Mouse (Mus musculus) heart, embryonic 14.5 days (tissue): Measurements from ENCODE around the gene Ubl7. TPM values are rescaled to one million over a fixed set of nuclear protein-coding genes. Genes with fewer than 3 reads are reported as not detected.

Experiments
- ATAC-seq: fragments of 200-750 bp; cut with Nextera tagmentation; 2 replicates; pipeline ENCODE4 v1.8.0; 2017; ENCODE audit warnings: low read depth, moderate TSS enrichment; ENCODE audit not compliant: insufficient number of reproducible peaks, insufficient read depth, low FRiP score
- H3K27ac ChIP-seq, 2 experiments: fragments of 200-500 bp in 1 of 2; fragments of 300-500 bp in 1 of 2; sonication (generic) in 1 of 2; replicated peaks in 1 of 2; 2 replicates each; pipeline ENCODE4 v1.5.1; 2012 to 2014; ENCODE audit warnings: low read depth in 2 of 2, low read length in 2 of 2, control low read depth in 1 of 2, mild to moderate bottlenecking in 1 of 2, mixed read lengths in 1 of 2; ENCODE audit not compliant: control insufficient read depth in 1 of 2, insufficient read depth in 1 of 2
- H3K27me3 ChIP-seq: fragments of 300-500 bp; sonication (generic); 2 replicates; pipeline ENCODE4 v1.6.1; 2014; ENCODE audit warnings: mild to moderate bottlenecking, low read length, control low read depth; ENCODE audit not compliant: control insufficient read depth, insufficient read depth
- H3K36me3 ChIP-seq: fragments of 300-500 bp; sonication (generic); 2 replicates; pipeline ENCODE4 v1.6.1; 2014; ENCODE audit warnings: mild to moderate bottlenecking, control low read depth, low read length, mixed read lengths; ENCODE audit not compliant: control insufficient read depth, insufficient read depth
- H3K4me1 ChIP-seq, 2 experiments: fragments of 200-500 bp in 1 of 2; fragments of 300-500 bp in 1 of 2; sonication (generic) in 1 of 2; 2 replicates each; pipeline ENCODE4 v1.6.1; 2012 to 2014; ENCODE audit warnings: low read length in 2 of 2, control low read depth in 1 of 2, mixed read lengths in 1 of 2; ENCODE audit not compliant: control insufficient read depth in 2 of 2, insufficient read depth in 2 of 2
- H3K4me2 ChIP-seq: fragments of 300-500 bp; sonication (generic); 2 replicates; pipeline ENCODE4 v1.6.1; 2014; ENCODE audit warnings: mild to moderate bottlenecking, low read length
- H3K4me3 ChIP-seq, 2 experiments: fragments of 200-500 bp in 1 of 2; fragments of 300-500 bp in 1 of 2; sonication (generic) in 1 of 2; 2 replicates each; pipeline ENCODE4 v1.5.1; 2012 to 2014; ENCODE audit warnings: low read length in 2 of 2, mild to moderate bottlenecking in 2 of 2, control low read depth in 1 of 2, low read depth in 1 of 2, moderate library complexity in 1 of 2; ENCODE audit not compliant: control insufficient read depth in 1 of 2, insufficient read depth in 1 of 2
- H3K9ac ChIP-seq: fragments of 300-500 bp; sonication (generic); 2 replicates; pipeline ENCODE4 v1.6.1; 2014; ENCODE audit warnings: mild to moderate bottlenecking, low read length
- H3K9me3 ChIP-seq: fragments of 300-500 bp; sonication (generic); 2 replicates; pipeline ENCODE4 v1.6.1; 2016; ENCODE audit warnings: low read length, control low read depth; ENCODE audit not compliant: control insufficient read depth
- WGBS: fragments of 180-500 bp; shearing (Covaris S2); extraction: QIAGEN DNeasy Blood & Tissue Kit; methylation state at CpG from one replicate; pipeline ENCODE4 v1.1.7; 2014; 5-methylcytosine and 5-hydroxymethylcytosine counted together
- polyA plus RNA-seq: library from polyadenylated mRNA; unstranded; fragments of >200 nt; fragmentation: Nextera tagmentation; extraction: Ambion mirVana; gene quantifications from 2 replicates; pipeline ENCODE4 v1.2.1, GENCODE M21; 2014

Ubl7 gene
- polyA plus RNA-seq, 1 experiment from 2014 or later, result 107 TPM

- no peak for ATAC-seq
- H3K4me2 ChIP-seq, result no peak overlapping the region
- H3K27me3 ChIP-seq, result no peaks in the 10 kb centered on the region
- H3K36me3 ChIP-seq, result peaks cover 39% of the 10 kb centered on the region
- peaks cover 3 to 11% of the 10 kb centered on the region in 2 experiments for H3K4me1 ChIP-seq
- no peak overlapping the region for H3K4me3 ChIP-seq
- no peak overlapping the region for H3K27ac ChIP-seq
- WGBS, result 91% methylated on average over 5 of the region's 5 CpGs
- no peak overlapping the region for H3K9ac ChIP-seq
- no peaks in the 10 kb centered on the region for H3K9me3 ChIP-seq
Observed at GRCm38 (mm10) chr9:57912571-57912970, 1.8 kb downstream of the Ubl7 start.

GRCm38 (mm10) chr9:57921491-57922060 is 10.8 kb downstream of the Ubl7 start:
- Histone ChIP-seq H3K4me1 (no peaks in the 10 kb centered on the region), H3K9me3 (no peaks in the 10 kb centered on the region), H3K9ac (no peak overlapping the region), H3K36me3 (peaks cover 92% of the 10 kb centered on the region), H3K27ac (no peak overlapping the region), H3K27me3 (no peaks in the 10 kb centered on the region), H3K4me3 (no peak overlapping the region), H3K4me2 (no peak overlapping the region)
- 90% methylated on average over 9 of the region's 9 CpGs for WGBS
- ATAC-seq, result no peak

GRCm38 (mm10) chr9:57922381-57922780 is 11.6 kb downstream of the Ubl7 start:
- Histone ChIP-seq H3K9me3 (no peaks in the 10 kb centered on the region), H3K4me3 (no peak overlapping the region), H3K27me3 (no peaks in the 10 kb centered on the region), H3K27ac (no peak overlapping the region), H3K9ac (no peak overlapping the region), H3K36me3 (peaks cover 96% of the 10 kb centered on the region), H3K4me2 (no peak overlapping the region), H3K4me1 (no peaks in the 10 kb centered on the region)
- ATAC-seq, result no peak
- WGBS, result 89% methylated on average over 5 of the region's 5 CpGs

GRCm38 (mm10) chr9:57923046-57923445 is 12.3 kb downstream of the Ubl7 start:
- WGBS, result 91% methylated on average over 3 of the region's 3 CpGs
- ATAC-seq, result no peak

GRCm38 (mm10) chr9:57931166-57931767 is 20.5 kb downstream of the Ubl7 start:
- peaks cover 45% of the 10 kb centered on the region for H3K36me3 ChIP-seq
- H3K9ac ChIP-seq, result no peak overlapping the region
- H3K4me2 ChIP-seq, result no peak overlapping the region
- H3K27me3 ChIP-seq, result no peaks in the 10 kb centered on the region
- ATAC-seq, result no peak
- no peak overlapping the region for H3K4me3 ChIP-seq
- no peaks in the 10 kb centered on the region for H3K4me1 ChIP-seq
- 67% methylated on average over 5 of the region's 5 CpGs for WGBS
- no peaks in the 10 kb centered on the region for H3K9me3 ChIP-seq
- no peak overlapping the region for H3K27ac ChIP-seq

More at GRCm38 (mm10) chr9:57923046-57923445, 12.3 kb downstream of the Ubl7 start:
- Histone ChIP-seq H3K27ac (no peak overlapping the region), H3K9ac (no peak overlapping the region), H3K9me3 (no peaks in the 10 kb centered on the region), H3K4me3 (no peak overlapping the region), H3K27me3 (no peaks in the 10 kb centered on the region), H3K36me3 (peaks cover 96% of the 10 kb centered on the region), H3K4me2 (no peak overlapping the region), H3K4me1 (no peaks in the 10 kb centered on the region)

GRCm38 (mm10) chr9:57932253-57932652 is 21.5 kb downstream of the Ubl7 start:
- H3K4me2 ChIP-seq, result no peak overlapping the region
- H3K27me3 ChIP-seq, result no peaks in the 10 kb centered on the region
- H3K36me3 ChIP-seq, result peaks cover 35% of the 10 kb centered on the region
- WGBS, result 65% methylated on average over 3 of the region's 3 CpGs
- H3K4me1 ChIP-seq, result no peaks in the 10 kb centered on the region
- no peaks in the 10 kb centered on the region for H3K9me3 ChIP-seq
- no peak for ATAC-seq
- H3K4me3 ChIP-seq, result no peak overlapping the region
- no peak overlapping the region for H3K27ac ChIP-seq
- no peak overlapping the region for H3K9ac ChIP-seq

- no peaks in the 10 kb centered on the region for H3K4me1 ChIP-seq
- H3K27ac ChIP-seq, result no peak overlapping the region
- no peaks in the 10 kb centered on the region for H3K9me3 ChIP-seq
- no peak overlapping the region for H3K4me2 ChIP-seq
- H3K4me3 ChIP-seq, result no peak overlapping the region
- peaks cover 27% of the 10 kb centered on the region for H3K36me3 ChIP-seq
- H3K9ac ChIP-seq, result no peak overlapping the region
- ATAC-seq, result no peak
- WGBS, result 73% methylated on average over 6 of the region's 6 CpGs
- no peaks in the 10 kb centered on the region for H3K27me3 ChIP-seq
Observed at GRCm38 (mm10) chr9:57932831-57933602, 22.2 kb downstream of the Ubl7 start.
